Mouse (Mus musculus): ENCODE results near the gene Mknk1. TPM values are rescaled to one million over a fixed set of nuclear protein-coding genes. Genes with fewer than 3 reads are reported as not detected.
A peak's percentile ranks its signal among the peaks of the same experiment; 100 is the strongest.

Gene Mknk1
- polyA plus RNA-seq, 1 experiment from 2014 or later = 25.9 TPM

DNA sequence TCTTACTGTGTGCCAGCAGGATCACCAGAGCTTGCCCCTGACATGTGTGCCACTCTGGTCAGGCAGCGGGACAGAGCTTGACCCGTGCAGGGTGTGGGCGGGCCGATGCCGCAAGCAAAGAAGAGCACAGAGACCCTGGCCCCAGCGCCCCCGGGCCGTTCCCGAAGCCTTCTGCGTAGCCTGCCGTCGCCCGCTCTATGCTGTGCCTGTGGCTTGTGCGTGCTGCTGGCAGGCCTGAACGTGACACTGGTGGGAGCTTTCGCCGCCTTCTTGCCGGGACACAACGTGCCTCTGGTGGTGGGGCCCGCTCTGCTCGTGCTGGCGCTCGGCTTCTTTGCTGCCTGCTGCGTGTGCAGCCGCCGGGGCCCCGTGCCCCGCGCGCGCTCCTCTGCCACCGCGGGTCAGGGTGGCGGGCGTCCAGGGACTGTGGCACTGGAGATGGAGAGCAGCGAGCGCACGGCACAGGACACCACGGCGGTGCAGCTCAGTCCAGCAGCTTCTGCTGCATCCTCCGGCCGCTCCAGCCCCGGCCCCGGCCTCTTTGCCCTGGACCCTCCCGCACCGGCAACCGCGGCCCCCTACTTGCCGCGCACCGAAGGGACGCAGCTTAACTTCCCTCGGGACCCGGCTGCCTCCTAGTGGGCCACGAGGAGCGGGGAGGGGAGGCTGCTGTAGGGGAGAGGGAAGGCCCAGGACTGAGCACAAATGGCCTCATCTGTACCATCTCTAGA, 59.1 kb downstream of the Mknk1 start:
- peak; percentile 35; the same call in 1 of the 2 replicates for ATAC-seq (ENCODE audit: insufficient number of reproducible peaks, insufficient read depth, low FRiP score, low TSS enrichment, low read depth)
- Histone ChIP-seq H3K9me3 (no peaks in the 10 kb centered on the region), H3K27me3 (peaks cover 80% of the 10 kb centered on the region), H3K36me3 (no peaks in the 10 kb centered on the region), H3K9ac (peak overlapping the region; percentile 69), H3K4me2 (peak overlapping the region; percentile 87), H3K4me1 (peaks cover 10% of the 10 kb centered on the region), H3K4me3 (peak overlapping the region; percentile 44), H3K27ac (no peak overlapping the region)
- WGBS = under 1% methylated on average over 56 of the region's 56 CpGs

DNA sequence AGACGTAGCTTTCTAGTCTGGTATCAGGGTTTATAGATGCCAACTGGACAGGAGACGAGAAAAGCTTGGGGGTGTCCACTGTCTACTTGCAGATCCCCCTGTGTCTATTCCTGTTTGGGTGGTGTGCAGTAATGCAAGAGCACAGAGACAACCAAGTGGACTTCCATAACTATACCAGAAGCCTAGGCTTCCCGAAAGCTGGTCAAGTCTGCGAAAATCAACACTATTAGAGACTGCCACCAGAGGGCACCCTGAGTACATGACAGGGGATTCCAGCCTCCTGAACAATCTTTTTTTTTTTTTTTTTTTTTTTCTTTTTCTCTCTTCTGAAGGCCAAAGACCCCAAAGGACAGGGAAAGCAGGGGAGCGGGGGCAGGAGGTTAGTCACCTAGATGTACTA, 63.8 kb downstream of the Mknk1 start:
- Histone ChIP-seq H3K27me3 (peaks cover 97% of the 10 kb centered on the region), H3K9ac (no peak overlapping the region), H3K36me3 (no peaks in the 10 kb centered on the region), H3K27ac (no peak overlapping the region), H3K4me2 (no peak overlapping the region), H3K4me3 (no peak overlapping the region), H3K9me3 (no peaks in the 10 kb centered on the region), H3K4me1 (peaks cover 11% of the 10 kb centered on the region)
- WGBS = 18% methylated on average over 5 of the region's 5 CpGs
- no peak for ATAC-seq (ENCODE audit: insufficient number of reproducible peaks, insufficient read depth, low FRiP score, low TSS enrichment, low read depth)

DNA sequence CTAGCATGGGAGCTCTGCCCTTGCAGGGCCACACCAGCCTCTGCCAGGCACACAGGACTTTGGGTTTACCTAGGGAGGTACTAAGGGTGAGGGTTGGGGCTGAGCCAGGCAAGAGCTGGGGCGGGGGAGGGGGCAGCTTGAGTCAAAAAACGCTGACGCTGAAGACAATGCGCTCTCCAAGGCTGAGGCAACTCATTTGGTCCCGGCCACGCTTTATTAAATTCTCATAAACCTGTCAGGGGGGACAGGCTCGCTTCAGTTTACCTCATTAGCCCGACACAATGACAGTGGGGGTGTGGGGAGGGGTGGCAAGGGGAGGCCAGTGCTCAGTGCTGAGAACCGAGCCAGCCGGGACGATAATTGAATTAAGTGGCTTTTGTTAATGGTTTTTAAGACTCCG, 65.4 kb downstream of the Mknk1 start:
- H3K27ac ChIP-seq = no peak overlapping the region
- peaks cover 4% of the 10 kb centered on the region; the same call in 1 of the 2 replicates for H3K4me1 ChIP-seq
- no peaks in the 10 kb centered on the region for H3K36me3 ChIP-seq
- no peak overlapping the region for H3K4me3 ChIP-seq
- no peak overlapping the region for H3K9ac ChIP-seq
- 7% methylated on average over 12 of the region's 12 CpGs for WGBS
- peaks cover 91% of the 10 kb centered on the region for H3K27me3 ChIP-seq
- no peak overlapping the region for H3K4me2 ChIP-seq
- no peaks in the 10 kb centered on the region for H3K9me3 ChIP-seq
- no peak for ATAC-seq (ENCODE audit: insufficient number of reproducible peaks, insufficient read depth, low FRiP score, low TSS enrichment, low read depth)

- no peaks in the 10 kb centered on the region for H3K36me3 ChIP-seq
- H3K4me1 ChIP-seq = peaks cover 4% of the 10 kb centered on the region; the same call in 1 of the 2 replicates
- WGBS = 8% methylated on average over 7 of the region's 7 CpGs
- no peaks in the 10 kb centered on the region for H3K9me3 ChIP-seq
- ATAC-seq (ENCODE audit: insufficient number of reproducible peaks, insufficient read depth, low FRiP score, low TSS enrichment, low read depth) = no peak
- H3K27ac ChIP-seq = no peak overlapping the region
- H3K27me3 ChIP-seq = peaks cover 78% of the 10 kb centered on the region
- no peak overlapping the region for H3K4me2 ChIP-seq
- no peak overlapping the region for H3K4me3 ChIP-seq
- H3K9ac ChIP-seq = no peak overlapping the region
Measured at GRCm38 (mm10) chr4:115905701-115906100, 66.7 kb downstream of the Mknk1 start.

DNA sequence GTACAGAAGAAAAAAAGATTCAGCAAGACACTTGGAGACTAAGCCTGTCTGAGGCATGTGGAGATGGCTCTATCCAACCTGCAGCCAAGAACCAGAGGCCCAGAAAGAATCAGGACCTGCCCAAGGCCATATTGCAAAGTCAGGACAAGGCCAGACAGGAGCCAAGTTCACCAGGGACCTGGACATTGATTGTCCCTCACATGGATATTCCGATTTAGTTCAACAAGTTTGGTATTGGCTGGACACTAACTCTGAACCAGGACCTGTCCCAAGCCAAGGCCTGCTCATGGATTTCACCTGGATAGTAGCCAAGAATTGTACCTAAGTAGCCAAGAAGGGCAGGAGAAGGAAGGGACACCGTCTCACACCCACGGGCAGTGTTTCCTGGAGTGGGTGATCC, 67.8 kb downstream of the Mknk1 start:
- H3K4me3 ChIP-seq = no peak overlapping the region
- no peaks in the 10 kb centered on the region for H3K9me3 ChIP-seq
- no peak overlapping the region for H3K27ac ChIP-seq
- H3K36me3 ChIP-seq = no peaks in the 10 kb centered on the region
- H3K27me3 ChIP-seq = peaks cover 74% of the 10 kb centered on the region
- ATAC-seq (ENCODE audit: insufficient number of reproducible peaks, insufficient read depth, low FRiP score, low TSS enrichment, low read depth) = no peak
- no peak overlapping the region for H3K4me2 ChIP-seq
- H3K9ac ChIP-seq = no peak overlapping the region
- peaks cover 13% of the 10 kb centered on the region for H3K4me1 ChIP-seq
- 85% methylated on average over 3 of the region's 3 CpGs for WGBS

- Histone ChIP-seq H3K4me3 (no peak overlapping the region), H3K27ac (no peak overlapping the region), H3K4me2 (no peak overlapping the region), H3K9me3 (no peaks in the 10 kb centered on the region), H3K9ac (no peak overlapping the region), H3K36me3 (no peaks in the 10 kb centered on the region), H3K4me1 (peaks cover 15% of the 10 kb centered on the region), H3K27me3 (peaks cover 64% of the 10 kb centered on the region)
- 72% methylated on average over 1 of the region's 1 CpGs for WGBS
- no peak for ATAC-seq (ENCODE audit: insufficient number of reproducible peaks, insufficient read depth, low FRiP score, low TSS enrichment, low read depth)
Measured at GRCm38 (mm10) chr4:115907994-115908393, 69.0 kb downstream of the Mknk1 start.

- peaks cover 58% of the 10 kb centered on the region for H3K27me3 ChIP-seq
Measured at GRCm38 (mm10) chr4:115908641-115909040, 69.6 kb downstream of the Mknk1 start.

DNA sequence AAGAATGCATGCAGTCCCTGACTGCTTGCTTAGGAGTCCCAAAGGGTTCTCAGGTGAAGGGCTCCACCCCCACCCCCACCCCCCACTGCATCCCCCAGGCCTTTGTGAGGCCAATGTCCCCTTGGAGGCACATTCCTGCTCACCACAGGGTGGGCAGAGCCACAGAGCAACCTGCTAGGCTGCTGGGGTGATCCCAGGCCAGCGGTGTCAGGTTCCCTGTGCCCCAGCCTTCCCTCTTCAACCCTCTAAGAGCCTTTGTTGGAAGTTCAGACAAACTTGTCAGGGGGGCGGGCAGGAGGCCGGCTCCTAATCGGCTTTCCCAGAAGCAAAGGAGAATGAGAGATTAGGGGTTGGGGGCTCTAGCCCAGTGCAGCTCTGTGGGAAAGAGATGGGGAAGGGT, 72.6 kb downstream of the Mknk1 start:
- Histone ChIP-seq H3K4me1 (peaks cover 11% of the 10 kb centered on the region), H3K4me3 (no peak overlapping the region), H3K27ac (0 out of 2 replicates have a peak overlapping the region, but pooled peaks have one; percentile 1), H3K4me2 (no peak overlapping the region), H3K36me3 (no peaks in the 10 kb centered on the region), H3K27me3 (peaks cover 34% of the 10 kb centered on the region), H3K9me3 (no peaks in the 10 kb centered on the region), H3K9ac (no peak overlapping the region)
- ATAC-seq (ENCODE audit: insufficient number of reproducible peaks, insufficient read depth, low FRiP score, low TSS enrichment, low read depth) = peak; percentile 79
- 11% methylated on average over 4 of the region's 4 CpGs for WGBS

More at GRCm38 (mm10) chr4:115908641-115909040, 69.6 kb downstream of the Mknk1 start:
- no peak for ATAC-seq (ENCODE audit: insufficient number of reproducible peaks, insufficient read depth, low FRiP score, low TSS enrichment, low read depth)
- WGBS = 12% methylated on average over 7 of the region's 7 CpGs
- no peak overlapping the region for H3K4me3 ChIP-seq
- no peaks in the 10 kb centered on the region for H3K36me3 ChIP-seq
- no peak overlapping the region for H3K9ac ChIP-seq
- H3K4me1 ChIP-seq = peaks cover 15% of the 10 kb centered on the region
- no peak overlapping the region for H3K27ac ChIP-seq
- no peak overlapping the region for H3K4me2 ChIP-seq
- no peaks in the 10 kb centered on the region for H3K9me3 ChIP-seq

DNA sequence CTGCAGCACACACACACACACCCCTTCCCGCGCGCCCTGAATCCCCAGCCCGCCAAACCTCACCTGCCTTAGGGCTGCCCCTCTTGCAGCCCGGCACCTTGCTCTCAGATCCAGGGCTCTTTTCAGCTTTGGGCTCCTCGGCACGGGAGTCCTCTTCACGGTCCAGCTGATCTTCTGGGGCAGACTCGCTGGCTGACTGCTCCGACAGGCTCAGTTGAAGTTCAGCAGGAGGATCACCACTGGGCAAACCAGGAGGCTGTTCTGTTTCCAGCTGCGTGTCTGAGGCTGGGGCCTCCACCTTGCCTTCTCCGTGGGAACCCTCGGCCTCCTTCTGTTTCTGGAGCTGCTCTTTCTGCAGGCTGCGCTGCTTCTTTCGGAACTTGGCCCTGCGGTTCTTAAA, 80.9 kb downstream of the Mknk1 start:
- Histone ChIP-seq H3K27me3 (peaks cover 34% of the 10 kb centered on the region), H3K4me1 (no peaks in the 10 kb centered on the region; the same call in 1 of the 2 replicates), H3K9ac (no peak overlapping the region), H3K27ac (no peak overlapping the region), H3K36me3 (no peaks in the 10 kb centered on the region), H3K9me3 (no peaks in the 10 kb centered on the region), H3K4me2 (no peak overlapping the region), H3K4me3 (no peak overlapping the region)
- no peak for ATAC-seq (ENCODE audit: insufficient number of reproducible peaks, insufficient read depth, low FRiP score, low TSS enrichment, low read depth)
- 85% methylated on average over 16 of the region's 16 CpGs for WGBS

- 86% methylated on average over 5 of the region's 5 CpGs for WGBS
- H3K27me3 ChIP-seq = peaks cover 29% of the 10 kb centered on the region
Measured at GRCm38 (mm10) chr4:115922688-115923087, 83.7 kb downstream of the Mknk1 start.

DNA sequence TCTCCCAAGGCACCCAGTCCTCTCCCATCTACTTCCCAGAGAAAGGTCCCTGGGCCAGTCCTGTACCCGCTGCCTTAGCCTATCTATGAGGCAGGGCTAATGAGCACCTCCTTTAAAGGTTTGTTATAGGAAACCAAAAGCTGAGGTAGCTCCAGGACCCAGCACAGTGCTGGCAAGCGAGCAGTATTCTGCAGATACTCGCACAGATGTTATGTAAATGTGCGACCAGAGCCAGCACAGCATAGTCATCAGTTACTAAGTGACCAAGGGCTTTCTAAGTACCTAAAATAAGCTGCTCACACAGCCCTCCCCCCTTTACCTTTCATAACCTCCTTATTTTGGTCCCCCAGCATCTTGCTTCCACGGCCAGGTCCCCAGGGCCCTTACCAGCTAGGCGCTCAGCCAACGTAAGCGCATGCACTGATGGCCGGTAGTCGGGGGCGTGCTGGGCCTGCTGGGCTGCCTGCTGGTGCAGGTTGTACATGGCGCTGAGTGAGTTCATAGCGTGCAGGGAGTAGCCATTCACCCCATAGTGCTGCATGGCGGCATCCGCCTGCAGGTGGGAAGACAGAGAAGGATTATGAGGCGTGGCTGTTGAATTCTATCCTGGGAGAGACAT, 84.4 kb downstream of the Mknk1 start:
- Histone ChIP-seq H3K4me3 (no peak overlapping the region), H3K36me3 (no peaks in the 10 kb centered on the region), H3K9ac (no peak overlapping the region), H3K27me3 (peaks cover 28% of the 10 kb centered on the region), H3K4me2 (no peak overlapping the region), H3K4me1 (no peaks in the 10 kb centered on the region; the same call in 1 of the 2 replicates), H3K27ac (no peak overlapping the region), H3K9me3 (no peaks in the 10 kb centered on the region)
- no peak for ATAC-seq (ENCODE audit: insufficient number of reproducible peaks, insufficient read depth, low FRiP score, low TSS enrichment, low read depth)
- WGBS = 83% methylated on average over 16 of the region's 16 CpGs

More at GRCm38 (mm10) chr4:115922688-115923087, 83.7 kb downstream of the Mknk1 start:
- Histone ChIP-seq H3K4me1 (no peaks in the 10 kb centered on the region; the same call in 1 of the 2 replicates), H3K4me2 (no peak overlapping the region), H3K9ac (no peak overlapping the region), H3K27ac (no peak overlapping the region), H3K9me3 (no peaks in the 10 kb centered on the region), H3K36me3 (no peaks in the 10 kb centered on the region), H3K4me3 (no peak overlapping the region)
- no peak for ATAC-seq (ENCODE audit: insufficient number of reproducible peaks, insufficient read depth, low FRiP score, low TSS enrichment, low read depth)

DNA sequence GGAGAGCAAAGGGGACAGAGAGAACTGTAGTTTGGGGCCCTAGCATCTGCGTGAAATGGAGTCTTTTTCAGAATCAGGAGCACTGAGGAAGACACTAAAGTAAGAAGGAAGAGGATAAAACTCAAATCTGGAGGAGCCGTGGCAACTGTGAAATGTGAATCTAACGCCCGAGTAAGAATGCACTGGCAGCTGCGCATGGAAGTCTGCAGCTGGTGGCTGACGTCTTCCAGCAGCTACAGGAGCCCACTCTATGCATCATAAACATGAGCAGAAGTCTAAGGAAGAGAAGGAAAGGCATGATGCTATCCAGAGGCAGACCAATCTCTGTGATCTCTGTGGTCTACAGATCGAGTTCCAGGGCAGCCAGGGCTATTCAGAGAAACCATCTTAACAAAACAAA, 88.6 kb downstream of the Mknk1 start:
- 56% methylated on average over 7 of the region's 7 CpGs for WGBS
- Histone ChIP-seq H3K9me3 (no peaks in the 10 kb centered on the region), H3K4me1 (no peaks in the 10 kb centered on the region; the same call in 1 of the 2 replicates), H3K9ac (no peak overlapping the region), H3K27ac (no peak overlapping the region), H3K36me3 (no peaks in the 10 kb centered on the region), H3K4me3 (no peak overlapping the region), H3K4me2 (no peak overlapping the region), H3K27me3 (peaks cover 62% of the 10 kb centered on the region)
- no peak for ATAC-seq (ENCODE audit: insufficient number of reproducible peaks, insufficient read depth, low FRiP score, low TSS enrichment, low read depth)

Measured in embryonic facial prominence, embryonic 13.5 days (tissue).